Mouse (Mus musculus) forebrain, postnatal 0 days (tissue): Measurements from ENCODE around the gene Rcor2. TPM values are rescaled to one million over a fixed set of nuclear protein-coding genes. Genes with fewer than 3 reads are reported as not detected.

Experiments used
- ATAC-seq: fragments of 200-750 bp; cut with Nextera tagmentation; 2 replicates; pipeline ENCODE4 v1.8.0; 2017; ENCODE audit warnings: mild to moderate bottlenecking, moderate library complexity
- DNase-seq: peaks from one replicate; pipeline ENCODE4 v3.0.0-alpha.2; 2015
- H3K27ac ChIP-seq: fragments of 300-500 bp; sonication (generic); 2 replicates; pipeline ENCODE4 v1.5.1; 2014; ENCODE audit warnings: low read depth, mild to moderate bottlenecking, antibody characterized with exemption, low read length, moderate library complexity, mixed read lengths
- H3K27me3 ChIP-seq: fragments of 300-500 bp; sonication (generic); 2 replicates; pipeline ENCODE4 v1.6.1; 2014; ENCODE audit warnings: mild to moderate bottlenecking, low read length, mixed read lengths; ENCODE audit not compliant: insufficient read depth
- H3K36me3 ChIP-seq: fragments of 300-500 bp; sonication (generic); 2 replicates; pipeline ENCODE4 v1.6.1; 2014; ENCODE audit warnings: mild to moderate bottlenecking, moderate library complexity; ENCODE audit not compliant: insufficient read depth
- H3K4me1 ChIP-seq: fragments of 300-500 bp; sonication (generic); 2 replicates; pipeline ENCODE4 v1.6.1; 2014; ENCODE audit warnings: antibody characterized with exemption; ENCODE audit not compliant: insufficient read depth
- H3K4me2 ChIP-seq: fragments of 300-500 bp; sonication (generic); 2 replicates; pipeline ENCODE4 v1.6.1; 2014; ENCODE audit warnings: low read depth, mild to moderate bottlenecking, moderate library complexity
- H3K4me3 ChIP-seq: fragments of 300-500 bp; sonication (generic); 2 replicates; pipeline ENCODE4 v1.5.1; 2014; ENCODE audit warnings: low read depth, low read length, mixed read lengths
- H3K9ac ChIP-seq: fragments of 300-500 bp; sonication (generic); 2 replicates; pipeline ENCODE4 v1.6.1; 2014; ENCODE audit warnings: mild to moderate bottlenecking
- H3K9me3 ChIP-seq: fragments of 300-500 bp; sonication (generic); 2 replicates; pipeline ENCODE4 v1.6.1; 2016; ENCODE audit warnings: low read length
- CTCF ChIP-seq: sonication (generic); IDR thresholded peaks from 2 replicates; pipeline ENCODE4 v1.5.1; 2016; ENCODE audit warnings: antibody characterized with exemption, control low read depth, low read depth
- WGBS: fragments of 180-500 bp; shearing (Covaris S2); extraction: QIAGEN DNeasy Blood & Tissue Kit; methylation state at CpG from one replicate; pipeline ENCODE4 v1.1.7; 2014; 5-methylcytosine and 5-hydroxymethylcytosine counted together
- polyA plus RNA-seq: library from polyadenylated mRNA; unstranded; fragments of >200 nt; fragmentation: Nextera tagmentation; extraction: Ambion mirVana; gene quantifications from 2 replicates; pipeline ENCODE4 v1.2.1, GENCODE M21; 2015
- total RNA-seq: library from RNA; depleted of rRNA; stranded (reverse); fragments of >200 nt; gene quantifications from 2 replicates; pipeline ENCODE4 v1.2.3, GENCODE M21; 2014

The Rcor2 gene
- total and polyA plus RNA-seq, 2 experiments from 2014 or later: 13.7 to 49.6 TPM

GRCm38 (mm10) chr19:7302493-7302797 is 35.3 kb downstream of the Rcor2 start:
- H3K36me3 ChIP-seq: no peaks in the 10 kb centered on the region
- peak overlapping the region; percentile 54; the same call in 1 of the 2 replicates for H3K27ac ChIP-seq
- no peak for TF ChIP-seq CTCF
- ATAC-seq: no peak
- no peaks in the 10 kb centered on the region for H3K9me3 ChIP-seq
- no peak overlapping the region for H3K9ac ChIP-seq
- no peaks in the 10 kb centered on the region for H3K27me3 ChIP-seq
- H3K4me1 ChIP-seq: peaks cover 15% of the 10 kb centered on the region
- H3K4me3 ChIP-seq: no peak overlapping the region
- no peak for DNase-seq
- no peak overlapping the region for H3K4me2 ChIP-seq
- 80% methylated on average over 1 of the region's 1 CpGs for WGBS

- Histone ChIP-seq H3K36me3 (no peaks in the 10 kb centered on the region), H3K9me3 (no peaks in the 10 kb centered on the region), H3K27ac (no peak overlapping the region), H3K4me2 (no peak overlapping the region), H3K27me3 (no peaks in the 10 kb centered on the region), H3K9ac (no peak overlapping the region), H3K4me3 (no peak overlapping the region), H3K4me1 (peaks cover 23% of the 10 kb centered on the region)
- TF ChIP-seq CTCF: no peak
- no peak for DNase-seq
- WGBS: 35% methylated on average over 6 of the region's 6 CpGs
- ATAC-seq: no peak
These were observed 36.7 kb downstream of the Rcor2 start for GRCm38 (mm10) chr19:7303796-7304195.

GRCm38 (mm10) chr19:7304801-7305200 is 37.7 kb downstream of the Rcor2 start:
- no peak overlapping the region for H3K4me3 ChIP-seq
- H3K9me3 ChIP-seq: no peaks in the 10 kb centered on the region
- H3K4me1 ChIP-seq: peaks cover 16% of the 10 kb centered on the region; the same call in 1 of the 2 replicates
- TF ChIP-seq CTCF: no peak
- WGBS: 69% methylated on average over 2 of the region's 2 CpGs
- DNase-seq: no peak
- H3K36me3 ChIP-seq: no peaks in the 10 kb centered on the region
- ATAC-seq: no peak
- no peak overlapping the region for H3K4me2 ChIP-seq
- no peak overlapping the region for H3K9ac ChIP-seq
- H3K27ac ChIP-seq: no peak overlapping the region
- no peaks in the 10 kb centered on the region for H3K27me3 ChIP-seq

GRCm38 (mm10) chr19:7305380-7306310 is 38.5 kb downstream of the Rcor2 start:
- Histone ChIP-seq H3K9me3 (no peaks in the 10 kb centered on the region), H3K4me3 (no peak overlapping the region), H3K4me1 (peaks cover 20% of the 10 kb centered on the region; the same call in 1 of the 2 replicates), H3K4me2 (no peak overlapping the region), H3K27ac (no peak overlapping the region), H3K27me3 (no peaks in the 10 kb centered on the region), H3K9ac (no peak overlapping the region), H3K36me3 (no peaks in the 10 kb centered on the region)
- DNase-seq (no peak), ATAC-seq (no peak)
- WGBS: 85% methylated on average over 10 of the region's 11 CpGs
- TF ChIP-seq CTCF: no peak

GRCm38 (mm10) chr19:7306968-7307367 is 39.8 kb downstream of the Rcor2 start:
- TF ChIP-seq CTCF: no peak
- H3K4me3 ChIP-seq: no peak overlapping the region
- no peaks in the 10 kb centered on the region for H3K9me3 ChIP-seq
- no peak overlapping the region for H3K4me2 ChIP-seq
- H3K9ac ChIP-seq: no peak overlapping the region
- 69% methylated on average over 3 of the region's 3 CpGs for WGBS
- no peak overlapping the region for H3K27ac ChIP-seq
- H3K4me1 ChIP-seq: peaks cover 17% of the 10 kb centered on the region; the same call in 1 of the 2 replicates
- ATAC-seq (no peak), DNase-seq (no peak)
- no peaks in the 10 kb centered on the region for H3K36me3 ChIP-seq
- no peaks in the 10 kb centered on the region for H3K27me3 ChIP-seq

GRCm38 (mm10) chr19:7307995-7308770 is 41.1 kb downstream of the Rcor2 start:
- H3K9ac ChIP-seq: no peak overlapping the region
- ATAC-seq: peak; percentile 23; the same call in 1 of the 2 replicates
- peak; percentile 10 for DNase-seq

More at GRCm38 (mm10) chr19:7307995-7308770, 41.1 kb downstream of the Rcor2 start:
- no peaks in the 10 kb centered on the region for H3K9me3 ChIP-seq
- no peak overlapping the region for H3K4me3 ChIP-seq
- H3K4me1 ChIP-seq: peaks cover 17% of the 10 kb centered on the region; the same call in 1 of the 2 replicates
- no peaks in the 10 kb centered on the region for H3K27me3 ChIP-seq
- no peaks in the 10 kb centered on the region for H3K36me3 ChIP-seq
- H3K27ac ChIP-seq: peak overlapping the region; percentile 59
- no peak for TF ChIP-seq CTCF
- H3K4me2 ChIP-seq: no peak overlapping the region
- 31% methylated on average over 8 of the region's 8 CpGs for WGBS
